Mouse (Mus musculus) E14TG2a.4 (cell line): ENCODE data around the gene Cmss1.

Experiments
- CTCF ChIP-seq: conservative IDR thresholded peaks from 2 replicates; pipeline ENCODE4 v1.5.1; 2014; ENCODE audit warnings: low read length
- NANOG ChIP-seq: IDR thresholded peaks from 2 replicates; pipeline ENCODE4 v1.6.1; 2014; ENCODE audit warnings: borderline replicate concordance, low read length, mixed read lengths

- TF ChIP-seq CTCF (no peak), NANOG (no peak)
Measured at GRCm38 (mm10) chr16:57330111-57330510, 276.6 kb downstream of the Cmss1 start.
